Mouse (Mus musculus) heart, adult 8-10 months (tissue): ENCODE results near the gene Rnft2. TPM values are rescaled to one million over a fixed set of nuclear protein-coding genes. Genes with fewer than 3 reads are reported as not detected.

ENCODE experiments used
- DNase-seq: peaks from one replicate; pipeline ENCODE4 v3.0.0; 2022; ENCODE audit warnings: low spot score
- total RNA-seq, 4 experiments: library from RNA; stranded (reverse); gene quantifications; 2 replicates each; pipeline ENCODE4 v1.2.4; 2022

Gene Rnft2
- 1 to 10 TPM; 1.8 to 2.3 (median 2.0) TPM for total RNA-seq

DNA sequence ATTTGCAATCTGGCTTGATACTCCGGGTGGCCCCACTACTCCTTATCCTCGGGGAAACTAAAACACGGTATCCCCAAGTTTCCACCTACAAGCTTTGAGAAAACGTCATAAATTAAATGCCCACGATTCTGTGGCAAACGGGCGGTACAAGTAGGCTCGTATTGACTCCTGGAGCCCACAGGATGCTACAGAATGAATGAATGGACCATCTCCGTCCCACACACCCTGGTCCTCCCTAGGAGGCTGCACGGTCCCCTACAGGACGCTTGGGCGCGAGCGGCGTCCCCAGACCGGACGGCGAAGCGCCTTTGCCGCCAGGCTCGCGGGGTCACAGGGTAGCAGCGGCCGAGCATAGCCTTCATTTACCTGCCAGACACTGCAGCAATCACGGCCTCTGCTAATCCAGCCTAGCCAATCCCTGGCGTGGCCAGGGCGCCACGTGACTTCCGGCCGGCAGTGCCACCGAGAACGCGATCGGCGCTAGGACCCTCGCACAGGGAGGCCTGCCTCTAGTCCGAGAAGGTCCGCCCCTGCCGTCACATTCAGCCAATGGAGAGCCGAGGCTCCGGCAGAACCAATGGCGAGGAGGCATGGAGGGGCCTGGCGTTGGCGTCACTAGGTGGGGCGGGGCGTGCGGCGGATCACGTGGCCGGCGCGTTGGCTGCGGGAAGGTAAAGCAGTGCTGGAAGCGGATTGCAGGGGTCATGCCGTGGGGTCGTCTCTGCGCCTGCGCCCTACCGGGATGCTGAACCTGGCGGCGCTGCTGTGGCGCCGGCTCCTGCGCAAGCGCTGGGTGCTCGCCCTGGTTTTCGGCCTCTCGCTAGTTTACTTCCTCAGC is at the start of gene Rnft2, which contains the start of gene 2410131K14Rik:
Gene Rnft2, minus strand, starts transcription at position 511 of the 838 bp plus-strand sequence.
Gene 2410131K14Rik, plus strand, starts transcription at position 622 of the 838 bp plus-strand sequence.
- DNase-seq: peak; percentile 100

DNA sequence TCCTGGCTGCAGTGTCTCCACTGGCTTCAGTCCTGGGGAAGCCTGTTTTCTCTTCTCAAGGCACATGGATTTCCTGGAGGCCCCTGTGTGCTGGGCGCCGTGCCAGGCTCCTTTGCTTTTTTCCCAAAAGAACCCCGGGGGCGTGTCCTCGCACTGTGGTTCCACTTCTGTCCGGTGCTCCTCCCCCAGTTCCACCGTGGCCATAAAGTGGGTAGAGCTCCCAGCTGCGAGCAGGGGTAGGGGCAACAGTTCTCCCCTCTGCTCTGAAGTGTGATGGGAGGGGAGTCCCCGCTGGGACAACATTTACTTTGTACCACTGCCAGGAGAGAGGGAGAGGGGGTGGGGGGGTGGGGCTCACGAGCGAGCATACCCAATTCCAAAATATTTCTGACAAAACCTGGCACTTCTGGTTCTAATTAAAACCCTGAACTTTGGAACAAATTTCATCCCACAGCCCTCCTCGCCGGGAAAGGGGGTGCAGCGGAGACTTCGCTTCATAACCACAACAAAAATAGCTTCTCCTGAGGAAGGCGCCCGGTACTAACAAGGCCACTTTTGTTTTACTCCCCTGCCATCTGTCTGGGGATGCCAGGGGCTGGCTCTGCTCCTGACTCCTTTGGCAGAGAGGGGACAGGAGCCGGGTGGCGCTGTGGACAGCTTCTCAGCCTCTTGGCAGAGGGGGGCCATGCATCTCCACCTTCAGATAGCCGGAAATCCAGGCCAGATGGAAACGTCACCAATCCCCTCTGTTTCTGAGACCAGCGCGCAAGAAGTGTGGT is 49.4 kb upstream of the Rnft2 start:
- peak; percentile 96 for DNase-seq

DNA sequence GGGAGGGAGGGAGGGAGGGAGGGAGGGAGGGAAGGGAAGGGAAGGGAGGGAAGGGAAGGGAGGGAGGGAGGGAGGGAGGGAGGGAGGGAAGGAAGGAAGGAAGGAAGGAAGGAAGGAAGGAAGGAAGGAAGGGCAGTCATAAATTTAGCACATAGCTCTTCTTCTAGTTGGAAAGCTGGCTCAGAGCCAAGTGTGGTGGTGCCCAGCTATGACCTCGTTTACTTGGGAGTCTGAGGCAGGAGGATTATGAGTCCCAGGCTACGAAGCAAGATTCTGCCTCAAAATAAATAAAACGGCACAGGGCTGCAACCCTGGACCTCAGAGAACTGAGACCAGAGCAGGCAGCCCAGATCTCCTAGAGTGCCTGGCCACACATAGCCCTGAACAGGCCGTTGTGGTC is 47.6 kb upstream of the Rnft2 start:
- no peak for DNase-seq

DNA sequence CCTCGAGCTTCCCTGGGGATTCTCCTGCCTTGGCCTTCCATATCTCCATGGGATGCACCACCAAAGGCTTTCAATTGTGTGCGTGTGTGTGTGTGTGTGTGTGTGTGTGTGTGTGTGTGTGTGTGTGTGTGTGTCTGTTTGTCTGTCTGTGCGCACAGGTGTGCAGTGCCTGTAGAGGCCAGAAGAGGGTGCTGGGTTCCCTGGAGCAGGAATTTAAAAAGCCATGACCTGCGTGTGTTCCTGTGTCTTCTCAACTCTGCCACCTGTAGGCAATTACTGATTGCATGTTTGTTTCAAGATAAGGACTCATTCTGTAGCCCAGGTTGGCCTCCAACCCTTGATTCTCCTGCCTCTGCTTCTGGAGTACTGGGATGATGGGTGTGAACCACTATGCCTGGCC is 46.5 kb upstream of the Rnft2 start:
- no peak for DNase-seq

DNA sequence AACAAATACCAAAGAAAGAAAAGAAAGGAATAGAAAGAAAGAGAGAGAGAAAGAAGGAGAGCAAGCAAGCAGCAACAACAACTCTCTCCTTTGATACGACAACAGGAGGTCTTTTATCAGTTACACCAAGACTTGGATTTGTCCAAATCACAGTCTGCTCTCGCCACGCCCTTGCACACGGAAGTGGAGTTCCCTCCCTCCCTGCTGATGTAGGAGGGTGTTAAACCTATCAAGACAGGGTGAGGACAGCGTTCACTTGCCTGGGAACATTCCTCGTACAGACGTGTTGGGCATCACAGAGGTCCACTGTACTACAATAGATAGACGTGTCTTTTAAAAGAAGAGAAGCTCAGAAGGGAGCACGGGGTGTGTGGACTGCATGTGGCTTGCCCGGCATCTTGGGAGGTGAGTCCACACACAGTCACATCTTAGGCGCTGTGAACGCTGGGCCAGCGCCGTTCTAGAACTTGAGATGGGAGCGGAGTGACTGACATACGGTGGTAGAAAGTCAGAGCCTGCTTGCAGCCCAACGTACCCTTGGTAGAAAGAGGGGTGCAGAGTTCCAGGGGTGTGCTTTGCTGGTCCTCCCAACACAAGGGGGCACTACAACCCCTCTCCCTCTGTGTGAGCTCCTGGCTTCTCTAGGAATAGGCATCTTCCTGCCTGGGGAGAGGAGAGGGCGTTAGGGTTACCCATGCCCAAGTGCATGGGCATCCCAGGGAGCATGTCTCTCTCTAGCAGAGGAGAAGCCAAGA is 33.0 kb upstream of the Rnft2 start:
- no peak for DNase-seq

DNA sequence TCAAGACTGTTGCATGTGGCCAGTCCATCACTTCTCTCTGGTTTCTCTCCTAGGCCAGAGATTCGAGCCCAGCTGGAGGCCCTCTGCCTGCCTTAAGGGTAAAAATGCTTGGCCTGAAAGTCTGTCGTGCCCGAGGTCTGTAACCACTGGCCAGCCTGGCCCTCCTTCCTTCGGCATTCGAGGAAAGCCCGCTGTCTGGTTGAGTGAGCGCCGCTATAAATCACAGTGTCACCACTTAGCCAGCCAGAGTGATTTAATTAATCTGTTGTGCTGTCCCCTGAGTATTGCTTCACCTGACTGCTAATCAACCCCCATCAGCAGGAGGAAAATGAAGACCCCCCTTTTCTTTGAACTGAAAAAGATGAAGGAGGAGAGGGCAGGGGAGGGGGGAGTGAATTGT is 31.8 kb upstream of the Rnft2 start:
- DNase-seq: no peak

DNA sequence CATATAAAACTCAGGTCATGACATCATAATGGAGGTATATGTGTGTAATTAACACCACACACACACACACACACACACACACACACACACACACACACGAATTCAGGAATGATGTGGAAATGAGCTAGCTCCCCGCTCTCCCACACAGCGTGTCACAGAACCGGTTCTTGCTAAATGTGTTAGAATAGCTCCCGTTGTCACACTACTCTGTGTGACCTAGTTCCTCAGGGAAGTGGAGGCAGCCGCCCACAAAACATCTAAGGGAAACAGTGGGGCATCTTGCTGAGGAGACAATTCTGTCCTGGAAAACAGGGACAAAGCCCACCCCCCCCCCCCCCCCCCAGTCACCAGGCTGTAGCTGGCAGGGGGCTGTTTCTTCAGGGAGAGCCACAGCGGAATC is 31.4 kb upstream of the Rnft2 start:
- DNase-seq: no peak

DNA sequence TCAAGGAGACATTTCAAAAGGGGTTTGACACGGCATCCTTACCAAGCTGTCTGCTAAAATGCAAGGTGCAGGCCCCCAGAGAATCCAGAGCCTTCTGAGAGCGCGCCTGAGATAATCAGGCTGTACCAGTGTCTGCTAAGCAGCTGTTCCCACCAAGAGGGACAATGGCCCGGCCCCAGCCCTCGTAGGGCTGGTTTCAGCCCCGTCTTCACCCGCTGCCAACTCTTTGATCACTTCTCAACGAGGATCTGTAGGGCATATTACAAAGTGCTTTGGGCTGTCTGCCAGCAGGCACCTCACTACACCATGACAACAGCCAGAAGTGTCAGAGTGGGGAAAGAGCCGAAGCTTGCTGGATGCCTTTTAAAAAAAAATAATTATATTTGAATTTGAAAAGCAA is 29.6 kb upstream of the Rnft2 start:
- DNase-seq: no peak

DNA sequence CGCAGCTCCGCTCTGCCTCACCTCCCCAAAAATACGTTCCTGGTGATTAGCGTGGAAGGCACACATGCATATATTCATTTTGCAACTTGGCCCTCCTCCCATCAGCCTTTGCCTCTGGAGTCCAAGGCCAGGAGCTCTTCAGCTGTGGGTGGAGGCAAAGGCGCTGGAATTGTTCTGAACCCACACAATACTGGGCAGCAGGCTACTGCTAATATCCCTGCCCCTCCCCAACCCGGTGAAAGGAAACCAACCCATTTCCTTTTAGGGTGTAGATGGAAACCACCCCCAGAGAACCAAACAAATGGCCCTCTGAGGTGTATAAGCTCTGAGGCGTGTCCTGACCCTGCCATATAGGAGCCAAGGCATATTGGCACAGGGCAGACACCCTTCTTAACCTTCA is 28.5 kb upstream of the Rnft2 start:
- DNase-seq: peak; percentile 26

DNA sequence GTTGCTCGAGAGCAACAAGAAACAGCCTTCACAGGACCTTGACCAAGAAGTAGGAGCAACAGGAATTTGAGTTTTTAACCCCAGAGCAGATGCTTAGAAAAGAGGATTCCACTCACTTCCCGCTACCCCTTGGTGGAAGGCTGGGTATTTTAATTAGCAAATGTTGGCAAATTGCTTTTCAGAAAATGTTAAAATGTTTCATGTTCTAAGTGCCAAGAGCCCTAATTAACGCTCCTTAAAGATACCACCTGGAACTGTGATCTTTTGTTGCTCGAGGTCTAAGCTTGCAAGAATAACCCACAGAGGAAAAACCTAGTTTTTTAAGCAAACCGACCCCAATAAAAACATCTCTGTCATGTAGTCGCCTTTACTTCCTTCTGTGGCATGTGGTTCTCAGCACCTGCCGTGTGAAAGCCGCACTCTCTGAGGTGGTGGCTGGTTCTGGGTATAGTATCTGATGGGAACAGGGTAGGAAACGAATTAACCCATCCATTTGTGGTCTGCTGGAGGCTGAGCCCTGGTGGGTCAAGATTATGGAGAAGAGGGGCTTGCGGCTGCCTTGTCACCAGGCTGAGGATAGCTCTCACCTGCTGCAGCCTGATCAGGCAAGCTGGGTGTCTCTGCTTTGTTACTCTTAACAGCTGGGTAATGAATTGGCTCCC is 26.7 kb upstream of the Rnft2 start:
- no peak for DNase-seq

DNA sequence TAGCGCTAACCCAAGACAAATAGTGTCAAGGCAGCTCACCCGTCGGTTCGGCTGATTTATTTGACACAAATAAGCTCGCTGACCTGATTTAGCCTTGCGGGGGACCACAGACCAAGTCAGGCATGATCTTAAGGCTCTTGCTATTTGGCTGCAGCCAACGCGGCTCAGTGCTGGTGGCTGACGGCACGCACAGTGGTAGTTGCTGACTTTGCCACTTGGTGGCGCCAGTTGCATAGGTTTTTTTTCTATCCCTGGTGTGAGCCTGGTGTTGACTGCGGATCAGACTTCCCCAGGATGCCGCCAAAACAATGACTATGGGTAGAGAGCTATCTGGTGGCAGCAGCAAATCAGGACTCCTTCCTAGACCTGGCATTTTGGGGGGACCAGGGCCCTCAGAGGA is 24.1 kb upstream of the Rnft2 start:
- peak; percentile 87 for DNase-seq

DNA sequence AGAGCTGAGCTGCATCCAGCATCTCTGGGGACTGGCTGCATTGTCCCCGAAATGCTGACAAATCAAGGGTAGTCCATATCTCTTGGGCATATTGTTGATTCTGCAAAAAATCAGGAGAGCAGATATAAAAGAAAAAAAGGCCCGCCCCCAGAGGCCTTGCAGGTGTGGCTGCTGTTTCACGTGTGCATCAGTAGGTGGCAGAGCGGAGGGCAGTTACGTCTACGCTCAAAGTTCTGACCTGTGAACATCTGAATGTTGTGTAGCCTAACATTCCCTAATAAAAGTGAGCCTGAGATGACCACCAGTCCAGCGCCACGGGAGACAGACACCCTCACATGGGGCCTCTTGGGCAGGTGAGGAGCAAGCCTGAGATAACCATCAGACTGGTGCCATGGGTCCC is 21.4 kb upstream of the Rnft2 start:
- no peak for DNase-seq

DNA sequence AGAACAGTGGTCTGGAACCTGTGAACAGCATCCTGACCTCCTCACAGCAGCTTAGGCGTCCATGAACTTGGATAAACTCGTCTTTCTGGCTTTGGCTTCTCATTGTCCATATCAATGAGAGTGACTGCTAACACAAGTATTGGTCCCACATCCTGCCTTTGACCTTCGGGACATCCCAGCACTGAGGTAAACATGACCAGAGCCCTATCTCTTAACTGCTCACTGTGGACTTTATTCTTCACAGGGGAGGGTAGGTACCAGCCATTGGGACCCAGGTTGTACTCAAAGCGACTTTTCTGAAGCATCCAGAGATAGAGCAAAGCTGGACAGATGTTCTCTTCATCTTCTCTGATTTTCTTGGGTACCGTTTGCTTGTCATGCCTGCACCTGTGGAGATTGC is 20.4 kb upstream of the Rnft2 start:
- DNase-seq: no peak

DNA sequence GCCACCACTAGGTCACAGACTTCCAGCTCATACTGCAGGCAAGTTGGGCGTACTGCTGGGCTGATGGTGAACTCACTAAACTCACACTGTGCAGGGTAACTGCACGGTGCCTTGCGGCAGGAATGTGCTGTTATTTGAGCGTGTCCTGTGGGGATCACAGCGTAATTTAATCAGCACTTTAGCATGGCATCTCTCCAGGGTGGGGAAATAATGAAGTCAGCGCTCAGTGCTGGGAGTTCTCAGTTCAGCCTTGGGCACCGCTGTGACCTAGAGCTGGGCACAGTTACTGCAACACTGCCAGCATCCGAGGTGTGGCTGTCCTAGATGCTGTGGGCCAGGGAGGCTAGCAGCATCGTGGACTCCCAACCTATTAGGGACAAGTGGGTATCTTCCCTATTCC is 19.4 kb upstream of the Rnft2 start:
- no peak for DNase-seq

DNA sequence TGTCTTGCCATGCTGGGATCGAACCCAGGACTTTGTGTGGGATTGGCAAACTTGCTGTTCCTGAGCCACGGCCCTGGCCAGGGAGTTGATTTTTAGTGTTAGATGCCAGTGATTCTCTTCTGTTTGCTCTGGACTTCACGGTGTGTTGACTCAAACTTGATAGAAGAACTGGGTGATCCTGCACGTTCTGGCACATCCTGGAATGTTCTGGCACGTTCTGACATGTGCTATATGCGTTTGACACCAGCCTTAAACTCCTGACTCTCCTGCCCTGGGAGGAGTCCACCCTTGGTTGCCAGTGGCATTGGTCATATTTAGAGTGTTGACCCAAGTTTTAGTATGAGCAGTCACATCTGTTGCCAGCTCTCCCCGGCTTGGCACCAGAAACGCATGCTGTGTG is 17.5 kb upstream of the Rnft2 start:
- DNase-seq: no peak

DNA sequence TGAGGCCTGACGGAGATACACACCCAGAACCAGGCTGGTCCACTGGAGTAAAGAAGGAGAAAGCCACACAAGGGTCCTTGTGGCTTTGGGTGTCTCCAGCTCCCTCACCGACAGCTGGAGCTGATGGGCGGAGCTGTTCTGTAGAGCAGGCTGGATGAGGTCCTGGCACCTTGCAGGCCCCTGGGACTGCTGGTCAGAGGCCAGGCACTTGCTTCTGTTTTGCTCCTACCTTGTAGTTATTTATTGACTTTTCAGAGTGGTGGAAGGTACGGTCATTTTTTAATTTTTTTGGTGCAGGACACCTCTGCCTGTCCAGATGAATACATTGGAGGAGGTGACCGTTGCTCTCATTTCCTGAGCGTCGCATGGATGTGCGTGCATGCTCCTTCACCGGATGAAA is 16.3 kb upstream of the Rnft2 start:
- no peak for DNase-seq

DNA sequence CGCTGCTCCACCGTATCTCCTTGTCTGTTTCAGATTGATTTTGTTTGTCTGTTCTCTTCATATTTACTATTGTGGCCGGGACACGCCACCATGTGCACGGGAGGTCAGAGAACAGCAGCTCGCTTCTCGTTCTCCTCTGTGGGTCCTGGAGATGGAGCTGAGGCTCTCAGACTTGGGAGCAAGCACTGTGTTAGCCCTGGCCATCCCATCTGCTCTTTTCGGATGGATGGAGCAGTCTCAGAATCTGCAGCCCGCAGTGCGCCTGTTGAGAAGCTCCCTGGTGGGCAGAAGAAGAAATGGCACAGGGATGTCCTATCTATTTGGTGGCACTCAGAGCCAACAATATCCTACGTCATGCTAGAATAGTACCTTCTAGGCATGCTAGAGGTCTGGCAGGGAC is 15.7 kb upstream of the Rnft2 start:
- DNase-seq: no peak

DNA sequence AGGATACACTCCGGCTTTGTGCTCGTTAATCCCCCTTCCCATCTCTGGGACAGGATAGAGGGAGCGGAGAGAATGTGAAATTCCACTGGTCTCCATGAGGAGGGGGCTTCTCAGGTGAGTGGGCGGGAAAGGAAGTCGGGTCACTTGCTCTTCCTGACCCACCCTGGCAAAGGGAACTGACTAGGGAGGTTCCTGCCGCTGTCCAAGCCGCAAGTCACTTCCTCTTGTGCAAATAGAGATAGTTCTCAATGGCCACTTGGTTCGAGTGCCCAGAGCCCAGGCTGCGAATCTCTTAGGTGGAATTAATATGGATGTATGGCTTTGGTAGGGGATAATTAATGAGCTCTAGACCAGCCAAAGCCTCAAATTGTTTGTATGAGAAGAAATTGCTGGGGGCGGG is 15.1 kb upstream of the Rnft2 start:
- DNase-seq: no peak

DNA sequence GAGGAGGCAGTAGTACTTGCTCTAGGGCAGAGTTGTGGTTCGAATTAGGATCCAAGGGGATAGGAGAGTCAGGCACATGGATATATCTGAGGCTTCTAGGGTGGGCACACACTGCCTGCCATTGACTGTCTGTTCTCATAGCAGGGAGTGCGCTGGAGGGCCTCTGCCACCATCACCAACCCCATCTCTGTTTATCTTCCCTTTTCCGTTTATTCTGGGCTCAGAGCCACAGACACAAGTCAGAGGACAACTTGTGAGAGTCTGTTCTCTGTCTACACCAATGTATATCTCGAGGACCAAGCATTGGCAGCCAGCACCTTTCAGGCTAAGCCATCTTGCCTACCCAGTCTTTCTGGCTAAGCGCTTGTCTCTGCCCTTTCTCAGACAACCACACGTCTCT is 14.7 kb upstream of the Rnft2 start:
- no peak for DNase-seq

DNA sequence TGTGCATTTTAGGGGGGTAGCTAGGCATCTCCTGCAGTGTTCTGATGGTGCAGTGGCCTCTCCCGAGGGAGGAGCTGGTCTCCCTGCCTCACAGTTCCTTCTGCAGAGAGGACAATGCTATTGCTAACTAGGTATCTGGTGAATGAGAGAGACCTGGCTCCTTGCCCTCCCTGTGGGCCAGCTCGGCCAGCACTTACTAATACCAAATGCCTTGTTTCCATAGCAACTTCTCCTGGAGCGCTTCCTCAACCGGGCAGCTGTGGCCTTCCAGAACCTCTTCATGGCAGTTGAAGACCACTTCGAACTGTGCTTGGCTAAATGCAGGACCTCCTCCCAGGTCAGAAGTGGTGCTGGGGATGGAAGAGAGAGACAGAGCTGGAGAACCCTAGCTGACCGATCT is 14.2 kb upstream of the Rnft2 start:
- no peak for DNase-seq

DNA sequence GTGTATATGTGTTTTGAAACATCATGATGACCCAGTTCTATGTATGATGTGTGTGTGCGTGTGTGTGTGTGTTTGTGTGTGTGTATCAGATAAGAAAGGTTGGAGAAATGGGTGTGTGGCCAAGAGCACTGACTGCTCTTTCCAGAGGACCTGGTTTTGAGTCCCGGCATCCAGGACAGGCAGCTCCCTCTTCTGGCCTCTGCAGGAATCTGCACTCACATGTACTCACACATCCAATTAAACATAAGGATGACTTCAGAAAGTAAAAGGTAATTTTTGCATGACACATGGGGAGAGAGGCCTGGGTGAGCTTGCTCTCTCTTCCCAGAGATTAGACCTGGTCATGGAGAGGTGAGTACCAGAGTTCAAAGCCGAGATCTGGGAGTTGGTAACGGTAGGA is 12.1 kb upstream of the Rnft2 start:
- no peak for DNase-seq

DNA sequence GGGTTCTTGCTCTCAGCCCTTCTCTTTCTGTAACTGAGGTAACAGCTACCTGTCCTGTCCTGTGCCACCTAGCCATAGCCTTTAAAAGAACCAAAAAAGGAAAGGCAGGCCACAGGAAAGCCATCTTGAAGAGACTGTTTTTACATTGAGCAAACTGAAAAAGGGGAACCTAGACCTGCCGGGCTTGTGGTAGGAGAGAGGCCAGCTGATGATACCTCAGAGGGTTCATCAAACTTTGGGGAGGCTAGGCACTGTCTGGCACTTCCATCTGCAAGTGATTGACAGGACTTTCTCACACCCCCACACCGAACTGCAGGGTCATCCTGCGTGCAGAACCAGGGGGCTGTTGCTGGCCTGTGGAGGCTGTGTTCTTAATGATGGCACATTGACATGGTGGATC is 8.6 kb upstream of the Rnft2 start:
- no peak for DNase-seq
